Mouse (Mus musculus) cerebellum, adult 9-11 months (tissue): ENCODE data around the gene 4930404H24Rik.
A peak's percentile ranks its signal among the peaks of the same experiment; 100 is the strongest.

Experiments used
- DNase-seq: peaks from one replicate; pipeline ENCODE4 v3.0.0; 2022

The 4930404H24Rik gene

DNA sequence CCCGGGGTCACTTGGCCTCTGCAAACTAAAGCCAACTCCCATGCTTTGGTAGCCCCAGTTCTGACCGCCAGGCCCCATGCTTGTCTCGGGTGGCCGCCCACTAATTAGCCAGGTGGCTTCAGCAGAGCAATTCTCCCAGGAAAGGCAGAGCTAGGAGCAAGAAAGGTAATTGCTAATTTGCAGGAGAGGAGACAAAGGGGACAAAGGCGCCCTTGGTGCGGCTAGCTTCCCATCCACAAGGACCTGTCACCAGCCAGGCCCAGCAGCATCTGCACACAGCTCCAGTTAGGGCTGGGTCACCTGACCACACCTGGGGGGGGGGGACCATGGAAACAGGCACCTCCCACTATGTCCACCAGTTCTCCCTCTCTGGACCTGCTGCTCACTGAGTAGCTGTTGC, 19.0 kb downstream of the 4930404H24Rik start:
- no peak for DNase-seq

GRCm38 (mm10) chr2:153512416-153513323, 20.1 kb downstream of the 4930404H24Rik start:
- peak; percentile 79 for DNase-seq

DNA sequence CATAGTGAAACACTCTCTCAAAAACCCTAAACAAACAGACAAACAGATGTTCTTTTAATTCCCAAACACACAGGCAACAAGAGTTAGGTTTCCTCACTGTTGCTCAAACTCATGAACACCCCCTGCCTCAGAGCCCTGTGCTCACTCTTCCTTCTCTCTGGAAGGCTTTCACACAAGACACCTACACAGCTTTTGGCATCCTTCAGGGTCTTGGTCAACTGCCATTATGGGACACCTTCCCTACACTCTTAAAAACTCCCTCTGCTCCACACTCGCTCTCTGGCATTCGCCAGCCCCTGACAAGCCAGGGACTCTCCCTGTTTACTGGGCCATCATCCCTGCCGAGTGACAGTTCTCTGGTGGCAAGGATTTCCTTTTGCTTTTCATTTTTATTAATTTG, 21.4 kb downstream of the 4930404H24Rik start:
- no peak for DNase-seq

GRCm38 (mm10) chr2:153514497-153515380, 22.1 kb downstream of the 4930404H24Rik start:
- DNase-seq: peak; percentile 76

- DNase-seq: peak; percentile 75
These were observed 23.0 kb downstream of the 4930404H24Rik start for GRCm38 (mm10) chr2:153515582-153515981.

DNA sequence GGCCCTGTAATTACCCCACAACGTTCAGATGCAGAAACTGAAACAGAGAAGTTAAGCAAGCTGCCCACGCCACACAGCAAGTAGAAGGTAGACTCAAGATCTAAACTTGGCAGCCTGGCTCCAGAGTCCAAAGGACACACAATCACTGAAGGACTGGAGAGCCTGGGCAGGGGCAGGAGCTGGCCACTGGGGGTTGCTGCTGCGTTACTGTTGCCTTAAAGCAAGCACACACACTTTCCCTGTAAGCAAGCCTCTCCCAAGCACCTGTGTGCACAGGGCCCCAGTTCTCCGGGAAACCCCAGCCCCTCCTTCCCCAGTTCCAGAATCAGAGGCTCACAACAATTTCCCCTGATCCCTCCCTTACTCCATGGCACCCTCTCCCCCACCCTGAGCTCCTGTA, 24.4 kb downstream of the 4930404H24Rik start:
- DNase-seq: no peak

- DNase-seq: no peak
These were observed 27.5 kb downstream of the 4930404H24Rik start for GRCm38 (mm10) chr2:153520057-153520456.

- no peak for DNase-seq
These were observed 29.7 kb downstream of the 4930404H24Rik start for GRCm38 (mm10) chr2:153522270-153522669.

DNA sequence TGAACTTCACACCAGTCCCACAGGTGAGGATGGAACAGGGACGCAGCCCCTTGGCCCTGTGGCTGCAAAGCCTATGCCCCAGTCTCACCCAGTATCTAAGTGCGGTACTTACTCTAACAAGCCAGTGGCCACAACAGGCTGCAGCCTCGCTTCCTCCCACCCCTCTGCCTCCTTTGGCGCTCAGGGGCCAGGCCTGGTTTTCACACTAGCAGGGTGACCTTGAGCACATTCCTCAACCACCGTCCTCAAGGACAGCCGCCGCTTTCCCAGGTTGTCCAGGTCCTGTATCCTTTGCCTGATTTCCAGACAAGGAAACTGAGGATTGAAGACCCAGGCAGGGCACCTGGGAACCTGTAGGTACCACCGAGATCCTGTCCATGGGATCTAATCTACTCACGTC, 30.6 kb downstream of the 4930404H24Rik start:
- no peak for DNase-seq

DNA sequence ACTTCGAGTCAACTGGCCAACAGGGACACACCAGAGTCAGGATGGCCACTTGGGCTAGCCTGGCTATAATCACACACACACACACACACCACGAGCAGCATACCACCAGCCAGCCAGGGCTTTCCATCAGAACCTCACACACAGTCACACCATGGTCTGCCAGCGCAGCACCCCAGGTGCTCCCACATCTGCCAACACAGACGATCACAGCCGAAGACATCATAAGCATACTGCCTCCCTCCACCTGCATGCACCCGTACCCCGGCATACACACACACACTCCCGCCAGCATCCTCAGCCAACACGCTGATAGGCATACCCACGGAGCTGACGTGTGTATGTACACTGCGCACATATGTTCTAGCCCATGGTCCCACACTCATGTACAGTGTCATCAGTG, 31.1 kb downstream of the 4930404H24Rik start:
- no peak for DNase-seq

DNA sequence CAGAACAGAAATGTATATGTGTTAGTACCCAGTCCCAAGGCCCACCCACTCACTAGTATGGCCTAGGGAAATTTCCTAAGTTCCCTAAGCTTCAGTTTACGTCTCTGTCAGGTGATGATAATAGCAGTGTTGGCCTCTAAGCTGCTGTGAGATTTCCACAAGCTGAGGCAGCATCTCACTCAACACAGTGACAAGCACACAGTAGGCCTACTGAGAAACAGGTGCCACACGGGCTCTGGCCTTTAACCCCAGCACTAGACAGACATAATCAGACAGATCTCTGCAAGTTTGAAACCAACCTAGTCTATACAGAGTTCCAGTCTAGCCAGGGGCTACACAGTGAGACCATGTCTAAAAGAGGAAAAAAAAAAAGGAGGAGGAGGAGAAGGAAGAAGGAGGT, 32.1 kb downstream of the 4930404H24Rik start:
- DNase-seq: no peak

- no peak for DNase-seq
These were observed 33.3 kb downstream of the 4930404H24Rik start for GRCm38 (mm10) chr2:153525906-153526311.

GRCm38 (mm10) chr2:153526850-153527530, 34.4 kb downstream of the 4930404H24Rik start:
- DNase-seq: no peak

- DNase-seq: peak; percentile 75
These were observed 35.3 kb downstream of the 4930404H24Rik start for GRCm38 (mm10) chr2:153527580-153528531.

- DNase-seq: peak; percentile 73
These were observed 36.2 kb downstream of the 4930404H24Rik start for GRCm38 (mm10) chr2:153528571-153529364.

- DNase-seq: peak; percentile 80
These were observed 36.8 kb downstream of the 4930404H24Rik start for GRCm38 (mm10) chr2:153529365-153529781.

DNA sequence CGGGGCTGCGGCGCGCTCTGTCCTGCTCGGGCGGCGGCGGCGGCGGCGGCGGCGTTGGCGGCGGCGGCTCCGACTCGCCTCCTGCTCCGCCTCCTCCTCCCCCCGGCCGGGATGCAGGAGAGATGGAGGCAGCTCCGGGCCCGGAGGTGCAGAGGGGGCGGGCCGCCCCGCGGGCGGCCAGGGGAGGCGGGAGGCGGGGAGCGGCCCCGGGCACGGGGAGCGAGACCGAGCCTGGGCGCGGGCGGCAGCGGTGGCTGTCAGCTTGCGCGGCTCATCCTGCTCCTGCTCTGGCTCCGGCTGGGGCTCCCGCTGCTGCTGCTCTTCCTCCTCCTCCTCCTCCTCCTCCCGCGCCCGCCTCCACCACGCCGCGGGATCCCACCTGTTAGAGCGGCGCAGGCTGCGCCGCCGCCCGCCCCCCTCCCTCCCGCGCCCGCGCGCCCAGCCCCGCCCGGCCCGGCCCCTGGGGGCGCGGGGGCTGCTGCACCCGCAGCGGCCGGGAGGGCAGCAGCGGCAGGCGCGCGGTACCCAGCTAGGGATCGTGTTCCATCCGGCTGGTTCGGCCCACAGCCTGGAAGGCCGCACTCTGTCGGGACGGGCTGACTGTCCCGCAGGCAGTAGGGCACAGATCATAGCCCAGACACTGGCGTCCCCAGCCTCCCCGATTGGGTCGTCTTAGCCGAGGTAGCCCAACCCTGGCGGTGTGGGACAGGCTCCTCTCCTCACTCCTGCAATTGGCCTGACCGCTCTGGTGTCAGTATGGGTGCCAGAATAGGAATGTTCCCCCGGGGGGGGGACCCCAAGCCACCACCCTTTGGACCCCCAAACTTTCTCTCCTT, 37.6 kb downstream of the 4930404H24Rik start, which contains the start of gene Nol4l:
Gene Nol4l (minus strand): TSS at position 41 of the 836 bp plus-strand sequence.
- peak; percentile 73 for DNase-seq

GRCm38 (mm10) chr2:153530948-153531347, 38.4 kb downstream of the 4930404H24Rik start:
- DNase-seq: no peak

GRCm38 (mm10) chr2:153533981-153534380, 41.4 kb downstream of the 4930404H24Rik start:
- no peak for DNase-seq

GRCm38 (mm10) chr2:153538898-153539297, 46.3 kb downstream of the 4930404H24Rik start:
- DNase-seq: no peak
